Mouse (Mus musculus) gastrocnemius, postnatal 14 days (tissue): ENCODE measurements around the gene Zfpm1. TPM values are rescaled to one million over a fixed set of nuclear protein-coding genes. Genes with fewer than 3 reads are reported as not detected.

Experiments
- DNase-seq: peaks from one replicate; pipeline ENCODE4 v3.0.0; 2021; ENCODE audit warnings: mixed read lengths
- intact Hi-C: fragments of 180-260 bp; cut with DNase I; formaldehyde crosslinking; loops from one replicate; pipeline ENCODE4 v1.15.1; 2025; ENCODE audit warnings: low total_unique reads
- long read RNA-seq, 2 experiments: library from polyadenylated mRNA; stranded (forward); transcript quantifications; one replicate each; pipeline ENCODE4 v2.0.0; 2021
- total RNA-seq, 2 experiments: library from RNA; stranded (reverse); gene quantifications; 2 replicates each; pipeline ENCODE4 v1.2.3; 2021

Gene Zfpm1
- 1 to 10 TPM; 8.4 to 8.6 TPM for total RNA-seq
- long read RNA-seq, experiment 1, partial matches to known transcripts, result 0 of 5 reads
- long read RNA-seq, experiment 1, other reads (novel, unspliced or antisense), result 3 of 5 reads
- long read RNA-seq, experiment 2, transcript Zfpm1-201 (10 exons, 3,390 nt), result major isoform, 5 of 9 reads
- long read RNA-seq, experiment 2, partial matches to known transcripts, result 1 of 9 reads
- long read RNA-seq, experiment 2, other reads (novel, unspliced or antisense), result 3 of 9 reads

DNA sequence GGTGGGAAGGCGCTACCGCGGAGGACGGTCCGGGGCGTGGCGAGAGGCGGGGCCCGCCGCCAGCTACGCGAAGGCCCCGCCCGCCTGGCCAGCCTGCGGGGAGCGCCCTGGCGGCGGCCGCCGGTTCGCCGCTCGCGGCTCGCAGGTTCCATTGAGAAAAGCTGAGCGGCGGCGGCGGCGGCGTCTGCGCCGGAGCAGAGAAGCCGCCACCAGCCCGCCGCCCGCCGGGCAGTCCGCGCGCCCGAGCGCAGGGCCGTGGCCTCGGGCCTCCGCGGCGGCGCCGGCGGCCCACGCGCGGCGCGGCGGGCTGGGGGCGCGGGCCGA is at the start of gene Zfpm1:
TSS of gene Zfpm1 (plus strand) at position 107 of the 324 bp plus-strand sequence.
- intact Hi-C loops, result no loop called here
- DNase-seq, result no peak

- intact Hi-C loops, result no loop called here
Observed at GRCm38 (mm10) chr8:122234055-122234454, 47.9 kb upstream of the Zfpm1 start.

DNA sequence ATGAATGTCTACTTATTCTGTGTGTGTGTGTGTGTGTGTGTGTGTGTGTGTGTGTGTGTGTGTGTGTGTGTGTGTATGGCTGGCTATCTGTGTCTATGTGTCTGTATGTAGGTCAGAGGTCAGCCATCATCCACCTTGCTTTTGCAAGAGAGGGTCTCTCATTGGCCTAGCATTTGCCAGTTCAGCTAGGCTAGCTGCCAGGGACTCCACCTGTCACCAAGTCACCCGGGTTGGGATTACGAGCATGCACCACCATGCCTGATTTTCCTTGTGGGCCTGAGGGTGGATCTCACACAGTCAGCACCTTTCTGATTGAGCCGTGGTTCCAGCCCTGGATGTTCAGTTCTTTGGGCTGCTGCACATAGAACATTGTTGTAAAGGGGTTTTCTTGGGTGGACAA is 45.4 kb upstream of the Zfpm1 start:
- no peak for DNase-seq
- intact Hi-C loops, result no loop called here

More at GRCm38 (mm10) chr8:122234055-122234454, 47.9 kb upstream of the Zfpm1 start:
- DNase-seq, result peak; percentile 79

- DNase-seq, result peak; percentile 68
- intact Hi-C loops, result no loop called here
Observed at GRCm38 (mm10) chr8:122238225-122238624, 43.7 kb upstream of the Zfpm1 start.

- no peak for DNase-seq
- intact Hi-C loops, result no loop called here
Observed at GRCm38 (mm10) chr8:122238731-122239130, 43.2 kb upstream of the Zfpm1 start.

DNA sequence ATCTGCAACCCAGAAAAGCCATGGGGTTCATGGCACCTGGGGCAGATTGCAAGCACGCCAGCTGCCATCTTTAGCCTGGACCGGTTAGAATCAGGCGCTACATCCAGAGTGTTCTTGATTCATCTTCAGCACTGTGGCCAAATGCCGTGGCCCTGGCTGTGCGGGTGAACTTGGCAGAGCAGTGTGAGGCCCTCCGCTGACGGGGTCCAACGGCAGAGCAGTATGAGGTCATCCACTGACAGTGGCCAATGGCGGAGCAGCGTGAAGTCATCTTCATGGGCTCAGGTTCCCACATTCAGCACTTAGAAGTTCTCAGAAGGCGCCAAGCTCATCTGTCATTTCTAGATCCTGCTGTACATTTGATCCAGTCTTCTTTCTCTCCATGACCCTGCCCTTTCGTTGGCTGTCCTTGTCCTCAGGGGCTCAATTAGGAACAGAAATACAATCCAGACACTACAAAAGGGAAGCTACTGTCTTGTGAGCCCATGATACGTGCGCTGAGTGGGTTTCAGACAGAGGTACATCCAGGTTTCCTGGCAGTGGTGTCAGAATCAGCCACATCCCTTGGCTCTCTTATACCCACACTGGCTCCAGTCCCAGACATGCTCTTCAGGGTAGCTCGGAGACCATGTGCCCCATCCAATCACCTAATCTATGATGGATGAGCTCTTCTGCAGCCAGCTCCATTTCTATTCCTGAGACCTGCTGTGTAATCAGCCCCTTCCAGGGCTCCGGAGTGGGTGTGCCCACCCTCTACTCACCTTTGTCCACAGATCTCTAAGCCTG is 41.5 kb upstream of the Zfpm1 start:
- peak; percentile 55 for DNase-seq
- intact Hi-C loops, result no loop called here

DNA sequence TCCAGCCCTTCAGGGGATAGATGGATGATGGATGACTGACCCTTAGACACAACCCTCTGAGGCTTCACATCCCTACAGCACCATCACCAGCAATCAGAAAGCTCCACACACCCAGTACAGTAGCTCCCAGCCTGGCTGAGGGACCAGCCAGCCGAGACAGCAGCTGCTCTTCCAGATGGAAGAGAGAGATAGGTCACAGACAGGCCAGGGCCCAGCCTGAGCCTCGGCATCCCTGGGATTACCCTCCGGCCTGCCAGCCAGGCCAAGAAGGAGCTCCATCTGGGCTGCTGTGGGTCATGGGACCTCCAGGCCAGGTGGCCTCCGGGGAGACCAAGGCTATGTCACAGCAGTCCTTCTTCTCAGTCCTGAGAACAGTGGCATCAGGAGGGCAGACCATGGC is 38.6 kb upstream of the Zfpm1 start:
- intact Hi-C loops, result no loop called here
- DNase-seq, result no peak

DNA sequence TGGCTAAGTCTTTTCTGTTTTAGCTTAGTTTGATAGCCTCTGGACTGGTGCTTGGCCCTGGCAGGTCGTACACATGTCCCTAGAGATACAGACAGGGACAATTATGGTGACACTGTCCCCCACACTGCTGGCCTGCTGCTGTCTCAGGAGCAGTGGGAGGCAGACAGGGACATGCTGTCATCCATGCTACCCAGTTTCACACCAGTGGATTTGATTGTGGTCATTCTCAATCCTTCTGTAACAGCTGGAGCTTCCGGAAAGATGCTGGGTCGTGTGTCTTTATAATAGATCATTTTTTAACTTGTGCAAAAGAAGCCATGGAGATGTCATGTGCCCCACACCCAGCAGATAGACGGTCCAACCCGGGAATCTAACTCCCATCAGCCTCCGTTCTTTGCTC is 36.8 kb upstream of the Zfpm1 start:
- DNase-seq, result no peak

DNA sequence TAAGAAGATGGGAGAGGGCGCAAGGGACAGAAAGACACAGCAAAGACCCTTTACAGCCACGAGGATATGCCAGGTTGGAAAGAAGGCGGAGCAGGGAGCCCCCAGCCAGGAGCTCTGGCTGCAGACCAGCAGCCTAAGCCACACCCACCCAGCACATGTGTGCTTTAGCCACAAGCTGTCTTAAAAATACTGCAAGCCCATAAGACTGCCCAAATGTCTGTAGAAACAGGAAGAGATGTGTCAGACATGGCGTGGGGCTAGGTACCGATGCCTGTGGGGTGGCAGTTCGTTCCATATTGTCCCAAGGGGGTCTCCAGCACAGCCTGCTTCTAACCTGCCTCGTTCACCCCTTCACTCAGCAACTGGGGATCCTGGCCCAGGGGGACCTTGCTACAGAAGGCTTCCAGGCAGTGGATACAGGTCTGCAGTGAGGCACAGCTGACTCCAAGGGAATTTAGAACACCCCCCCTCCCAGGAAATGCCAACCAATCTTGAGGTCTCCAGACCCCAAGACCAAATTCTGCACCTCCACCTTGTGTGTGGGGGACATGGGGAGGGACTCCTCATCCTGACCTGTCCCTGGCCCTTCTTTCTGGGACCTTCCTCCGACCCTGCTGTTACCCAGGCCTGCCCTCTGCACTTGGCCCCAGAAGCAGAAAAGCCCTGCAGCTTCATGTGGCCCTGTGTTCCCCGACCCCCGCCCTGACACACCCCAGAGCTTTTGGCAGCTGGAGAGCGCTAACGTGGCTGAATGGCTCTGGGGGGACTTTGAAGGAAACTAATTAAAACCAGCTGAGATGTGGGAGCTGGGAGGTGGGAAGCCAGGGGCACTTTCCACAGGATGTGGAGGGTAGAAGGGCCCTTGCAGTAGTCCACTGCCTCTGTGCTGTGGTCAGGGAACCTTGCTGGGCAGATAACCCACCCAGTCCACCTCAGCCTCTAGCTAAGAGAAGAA is 35.4 kb upstream of the Zfpm1 start:
- intact Hi-C loops, result no loop called here

More for the DNA sequence above, 36.8 kb upstream of the Zfpm1 start:
- intact Hi-C loops, result no loop called here

GRCm38 (mm10) chr8:122251739-122252138 is 30.2 kb upstream of the Zfpm1 start:
- no peak for DNase-seq

More for the DNA sequence above, 35.4 kb upstream of the Zfpm1 start:
- DNase-seq, result no peak

GRCm38 (mm10) chr8:122252366-122252765 is 29.6 kb upstream of the Zfpm1 start:
- no peak for DNase-seq
- intact Hi-C loops, result no loop called here

More at GRCm38 (mm10) chr8:122251739-122252138, 30.2 kb upstream of the Zfpm1 start:
- intact Hi-C loops, result no loop called here

GRCm38 (mm10) chr8:122259351-122259750 is 22.6 kb upstream of the Zfpm1 start:
- intact Hi-C loops, result loop anchor here (5.0 kb wide), 1 partner anchor 97 kb away; no protein-coding TSS in a partner anchor
- peak; percentile 74 for DNase-seq

DNA sequence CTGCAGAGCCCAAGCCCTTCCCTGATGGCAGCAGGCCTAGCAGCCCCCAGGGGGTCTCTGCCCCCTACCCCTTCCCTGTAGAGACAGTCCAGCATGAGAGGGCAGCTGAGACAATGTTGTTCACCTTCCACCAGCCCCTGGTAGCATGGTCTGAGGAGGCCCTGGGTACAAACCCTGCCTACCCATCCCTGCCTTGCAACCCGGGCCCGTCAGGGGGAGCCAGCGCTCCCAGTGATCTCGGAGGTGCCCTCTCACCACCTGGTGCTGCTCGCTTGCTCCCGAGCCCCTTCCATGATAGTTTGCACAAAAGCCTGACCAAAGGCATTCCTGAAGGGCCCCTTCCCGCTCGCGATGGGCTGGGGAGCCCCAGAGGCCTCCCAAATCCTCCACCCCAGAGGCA is 21.2 kb upstream of the Zfpm1 start:
- no peak for DNase-seq
- intact Hi-C loops, result no loop called here

DNA sequence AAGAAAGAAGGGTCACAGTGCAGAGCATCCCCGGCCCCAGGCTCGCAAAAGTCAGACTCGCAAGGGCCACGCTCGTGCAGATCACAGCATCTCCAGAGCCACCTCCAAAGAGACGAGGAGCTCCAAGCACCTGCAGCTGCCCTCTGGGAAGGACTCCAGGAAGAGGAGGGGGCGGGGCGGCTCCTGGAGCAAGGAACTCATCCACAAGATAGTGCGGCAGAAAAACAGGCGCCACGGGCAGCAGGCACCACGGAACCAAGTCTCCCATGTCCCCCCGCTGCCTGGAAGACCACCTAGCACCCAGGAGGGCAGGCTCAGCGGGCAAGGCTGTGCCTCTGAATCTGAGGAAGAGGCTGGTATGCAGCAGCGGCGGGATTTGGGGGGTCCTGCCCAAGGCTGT is 19.1 kb upstream of the Zfpm1 start:
- intact Hi-C loops, result no loop called here
- DNase-seq, result no peak

DNA sequence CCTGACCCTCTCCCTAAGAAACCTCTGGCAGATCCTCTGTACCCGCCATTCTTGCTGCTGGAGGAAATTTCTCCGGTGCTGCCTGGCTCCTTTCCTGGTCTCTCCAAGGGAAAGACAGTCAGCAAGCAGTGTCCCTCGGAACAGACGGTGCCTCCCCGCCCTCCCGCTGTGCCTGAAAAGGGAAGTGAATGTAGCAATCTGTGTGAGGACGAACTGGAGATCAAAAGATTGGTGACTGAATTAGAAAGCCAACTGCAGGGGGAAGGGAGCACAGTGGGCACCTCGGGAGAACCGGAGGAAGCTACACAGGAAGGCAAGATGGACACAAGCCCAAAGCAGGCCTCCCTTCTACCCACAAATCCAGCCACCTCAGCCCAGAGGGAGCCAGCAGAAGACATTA is 17.7 kb upstream of the Zfpm1 start:
- DNase-seq, result peak; percentile 33

GRCm38 (mm10) chr8:122265522-122265921 is 16.4 kb upstream of the Zfpm1 start:
- DNase-seq, result peak; percentile 25
- intact Hi-C loops, result loop anchor here (5.0 kb wide), 1 partner anchor 288 kb away; no protein-coding TSS in a partner anchor

More for the DNA sequence above, 17.7 kb upstream of the Zfpm1 start:
- intact Hi-C loops, result no loop called here

DNA sequence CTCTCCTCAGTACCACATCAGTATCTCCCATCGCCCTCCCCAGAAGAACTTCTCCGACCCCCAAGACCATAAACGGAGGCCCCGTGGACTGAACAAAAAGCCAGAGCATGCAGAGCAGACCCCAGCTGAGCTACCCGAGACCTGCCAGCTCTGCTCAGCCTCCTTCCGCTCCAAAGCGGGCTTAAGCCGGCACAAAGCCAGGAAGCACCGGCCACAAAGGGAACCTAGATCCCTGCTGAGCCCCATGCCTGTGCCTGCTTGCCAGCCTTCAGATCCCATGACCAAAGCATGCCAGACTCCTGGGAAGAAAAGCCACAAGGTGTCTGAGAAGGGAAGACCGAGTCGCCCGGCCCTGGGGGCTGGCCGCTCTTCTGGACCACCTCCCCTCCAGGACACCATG is 15.1 kb upstream of the Zfpm1 start:
- intact Hi-C loops, result loop anchor here (5.0 kb wide), 1 partner anchor 290 kb away; no protein-coding TSS in a partner anchor

DNA sequence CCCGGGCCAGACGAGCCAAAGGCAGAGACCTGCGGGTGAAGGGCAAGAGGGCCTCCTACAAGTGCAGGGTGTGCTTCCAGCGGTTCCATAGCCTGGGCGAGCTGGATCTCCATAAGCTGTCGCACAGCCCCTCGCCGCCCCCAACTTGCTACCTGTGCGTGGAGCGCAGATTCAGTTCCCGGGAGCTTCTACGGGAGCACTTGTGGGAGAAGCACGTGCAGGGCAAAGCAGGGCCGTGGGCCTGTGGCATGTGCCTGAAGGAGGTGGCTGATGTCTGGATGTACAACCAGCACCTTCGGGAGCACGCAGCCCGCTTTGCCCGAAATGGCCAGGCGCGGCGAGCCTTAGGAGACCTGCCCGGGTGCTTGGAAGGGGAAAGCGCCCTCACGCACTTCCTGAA is 13.1 kb upstream of the Zfpm1 start:
- intact Hi-C loops, result loop anchor here (5.0 kb wide), 1 partner anchor 292 kb away; no protein-coding TSS in a partner anchor
- DNase-seq, result no peak

More for the DNA sequence above, 15.1 kb upstream of the Zfpm1 start:
- DNase-seq, result no peak

DNA sequence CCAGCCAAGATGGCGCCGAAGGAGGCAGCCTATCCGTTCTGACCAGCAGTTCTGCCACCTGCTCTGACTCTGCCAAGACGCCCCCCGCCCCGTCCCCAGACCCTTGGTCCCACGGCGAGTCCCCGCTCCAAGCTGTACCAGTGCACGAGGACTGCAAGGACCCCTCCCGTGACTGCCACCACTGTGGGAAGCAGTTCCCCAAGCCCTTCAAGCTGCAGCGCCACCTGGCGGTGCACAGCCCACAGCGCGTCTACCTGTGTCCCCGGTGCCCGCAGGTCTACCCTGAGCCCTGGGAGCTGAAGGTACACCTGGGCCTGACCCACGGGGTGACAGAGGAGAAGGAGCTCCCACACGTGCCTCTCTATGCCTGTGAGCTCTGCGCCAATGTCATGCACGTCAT is 12.5 kb upstream of the Zfpm1 start:
- DNase-seq, result peak; percentile 73
- intact Hi-C loops, result loop anchor here (5.0 kb wide), 1 partner anchor 292 kb away; no protein-coding TSS in a partner anchor
